Mouse (Mus musculus) small intestine, adult 2 months (tissue): ENCODE results near the gene Wfdc12.

Experiments used
- CTCF ChIP-seq: fragments of 200-500 bp; IDR thresholded peaks from 2 replicates; pipeline ENCODE4 v1.5.1; 2012; ENCODE audit warnings: low read depth, mild to moderate bottlenecking, control low read depth, inconsistent platforms, low read length, moderate library complexity, mixed read lengths; ENCODE audit not compliant: insufficient replicate concordance, insufficient read length; ENCODE audit errors: extremely low read depth
- POLR2A ChIP-seq: fragments of 200-500 bp; IDR thresholded peaks from 2 replicates; pipeline ENCODE4 v1.6.1; 2012; ENCODE audit warnings: low read depth, mild to moderate bottlenecking, control low read depth, inconsistent platforms, low read length, moderate library complexity

GRCm38 (mm10) chr2:164175850-164176249 lies 14.6 kb downstream of the Wfdc12 start:
- no peak for TF ChIP-seq POLR2A
- TF ChIP-seq CTCF, result no peak
